Mouse (Mus musculus) lung, embryonic 15.5 days (tissue): Measurements from ENCODE around the gene Iqgap1. TPM values are rescaled to one million over a fixed set of nuclear protein-coding genes. Genes with fewer than 3 reads are reported as not detected.

Experiments
- ATAC-seq: fragments of 200-750 bp; cut with Nextera tagmentation; 2 replicates; pipeline ENCODE4 v1.8.0; 2017; ENCODE audit warnings: moderate number of reproducible peaks, borderline replicate concordance; ENCODE audit not compliant: low FRiP score, low TSS enrichment; ENCODE audit errors: extremely low read depth
- H3K27ac ChIP-seq: fragments of 300-500 bp; sonication (generic); 2 replicates; pipeline ENCODE4 v1.5.1; 2015; ENCODE audit warnings: moderate library complexity, mild to moderate bottlenecking, inconsistent platforms
- H3K27me3 ChIP-seq: fragments of 300-500 bp; sonication (generic); 2 replicates; pipeline ENCODE4 v1.6.1; 2015; ENCODE audit warnings: inconsistent platforms
- H3K36me3 ChIP-seq: fragments of 300-500 bp; sonication (generic); 2 replicates; pipeline ENCODE4 v1.6.1; 2015; ENCODE audit warnings: inconsistent platforms
- H3K4me1 ChIP-seq: fragments of 300-500 bp; sonication (generic); 2 replicates; pipeline ENCODE4 v1.6.1; 2015; ENCODE audit warnings: inconsistent platforms
- H3K4me2 ChIP-seq: fragments of 300-500 bp; sonication (generic); 2 replicates; pipeline ENCODE4 v1.6.1; 2015; ENCODE audit warnings: inconsistent platforms, mild to moderate bottlenecking, moderate library complexity
- H3K4me3 ChIP-seq: fragments of 300-500 bp; sonication (generic); 2 replicates; pipeline ENCODE4 v1.5.1; 2015; ENCODE audit warnings: mild to moderate bottlenecking, inconsistent platforms
- H3K9ac ChIP-seq: fragments of 300-500 bp; sonication (generic); 2 replicates; pipeline ENCODE4 v1.6.1; 2015; ENCODE audit warnings: inconsistent platforms
- H3K9me3 ChIP-seq: fragments of 300-500 bp; sonication (generic); 2 replicates; pipeline ENCODE4 v1.6.1; 2016; ENCODE audit warnings: inconsistent platforms
- WGBS: fragments of 180-500 bp; shearing (Covaris S2); methylation state at CpG from one replicate; pipeline ENCODE4 v1.1.7; 2015; 5-methylcytosine and 5-hydroxymethylcytosine counted together
- polyA plus RNA-seq: library from polyadenylated mRNA; unstranded; fragments of >200 nt; fragmentation: Nextera tagmentation; extraction: Ambion mirVana; gene quantifications from 2 replicates; pipeline ENCODE4 v1.2.1, GENCODE M21; 2015

Iqgap1 gene
- polyA plus RNA-seq, 1 experiment from 2014 or later, result 115 TPM

GRCm38 (mm10) chr7:80670889-80671288 is 154.9 kb downstream of the Iqgap1 start:
- no peak overlapping the region for H3K9ac ChIP-seq
- H3K4me2 ChIP-seq, result no peak overlapping the region
- H3K4me1 ChIP-seq, result peaks cover 24% of the 10 kb centered on the region
- no peak overlapping the region for H3K27ac ChIP-seq
- H3K36me3 ChIP-seq, result peaks cover 4% of the 10 kb centered on the region
- no peak overlapping the region for H3K4me3 ChIP-seq
- no peak for ATAC-seq
- H3K27me3 ChIP-seq, result no peaks in the 10 kb centered on the region
- 84% methylated on average over 6 of the region's 6 CpGs for whole genome bisulfite sequencing
- H3K9me3 ChIP-seq, result no peaks in the 10 kb centered on the region

GRCm38 (mm10) chr7:80667190-80667589 is 158.6 kb downstream of the Iqgap1 start:
- peaks cover 34% of the 10 kb centered on the region for H3K4me1 ChIP-seq
- H3K9ac ChIP-seq, result no peak overlapping the region
- H3K4me2 ChIP-seq, result peak overlapping the region; percentile 16; the same call in 1 of the 2 replicates
- no peaks in the 10 kb centered on the region for H3K27me3 ChIP-seq
- 25% methylated on average over 11 of the region's 11 CpGs for WGBS
- peaks cover 4% of the 10 kb centered on the region; the same call in 1 of the 2 replicates for H3K36me3 ChIP-seq
- H3K4me3 ChIP-seq, result no peak overlapping the region
- H3K27ac ChIP-seq, result peak overlapping the region; percentile 79
- H3K9me3 ChIP-seq, result no peaks in the 10 kb centered on the region
- ATAC-seq, result no peak; the same call in 1 of the 2 replicates

- H3K9ac ChIP-seq, result no peak overlapping the region
- no peaks in the 10 kb centered on the region for H3K9me3 ChIP-seq
- WGBS, result 18% methylated on average over 10 of the region's 10 CpGs
- no peaks in the 10 kb centered on the region for H3K27me3 ChIP-seq
- H3K4me3 ChIP-seq, result no peak overlapping the region
- peak overlapping the region; percentile 16; the same call in 1 of the 2 replicates for H3K4me2 ChIP-seq
- peaks cover 4% of the 10 kb centered on the region; the same call in 1 of the 2 replicates for H3K36me3 ChIP-seq
- peak overlapping the region; percentile 79 for H3K27ac ChIP-seq
- peak; percentile 86 for ATAC-seq
- peaks cover 38% of the 10 kb centered on the region for H3K4me1 ChIP-seq
These were observed 159.4 kb downstream of the Iqgap1 start for GRCm38 (mm10) chr7:80666198-80666915.

Other genes with a start within 250 kb of the Iqgap1 start
- 22.7 and 26.1 TPM in 2 replicates for gene Crtc3, start 137.1 kb downstream of the Iqgap1 start, polyA plus RNA-seq
- gene Zscan2, start 34.9 kb upstream of the Iqgap1 start, polyA plus RNA-seq, result 2.7 and 2.9 TPM in 2 replicates
- gene Wdr73, start 75.3 kb upstream of the Iqgap1 start, polyA plus RNA-seq, result 36.9 and 37.1 TPM in 2 replicates
- 7.3 and 8.9 TPM in 2 replicates for gene Nmb, start 79.1 kb upstream of the Iqgap1 start, polyA plus RNA-seq
- 221 and 229 TPM in 2 replicates for gene Sec11a, start 121.8 kb upstream of the Iqgap1 start, polyA plus RNA-seq
- 11.5 and 14.1 TPM in 2 replicates for gene Zfp592, start 167.7 kb upstream of the Iqgap1 start, polyA plus RNA-seq
- 0.84 and 1.2 TPM in 2 replicates for gene Alpk3, start 231.6 kb upstream of the Iqgap1 start, polyA plus RNA-seq